Mouse (Mus musculus): ENCODE measurements around the gene Tbc1d10b. TPM values are rescaled to one million over a fixed set of nuclear protein-coding genes. Genes with fewer than 3 reads are reported as not detected.
"Not testable (repeated sequence)": the region's sequence is repeated elsewhere in the genome, so short reads cannot be mapped to it uniquely, and the experiment has no call there.

Tbc1d10b gene
- 51.9 and 53.1 TPM in 2 replicates for total RNA-seq (2021)
- long read RNA-seq, transcript Tbc1d10b-201 (9 exons, 3,614 nt), result major isoform, 63 of 84 reads
- long read RNA-seq, partial matches to known transcripts, result 3 of 84 reads
- long read RNA-seq, other reads (novel, unspliced or antisense), result 16 of 84 reads

- no peak for DNase-seq
These were observed at the start of gene Tbc1d10b for GRCm38 (mm10) chr7:127208295-127208552. Gene Tbc1d10b, minus strand, starts transcription at chr7:127208468.

DNA sequence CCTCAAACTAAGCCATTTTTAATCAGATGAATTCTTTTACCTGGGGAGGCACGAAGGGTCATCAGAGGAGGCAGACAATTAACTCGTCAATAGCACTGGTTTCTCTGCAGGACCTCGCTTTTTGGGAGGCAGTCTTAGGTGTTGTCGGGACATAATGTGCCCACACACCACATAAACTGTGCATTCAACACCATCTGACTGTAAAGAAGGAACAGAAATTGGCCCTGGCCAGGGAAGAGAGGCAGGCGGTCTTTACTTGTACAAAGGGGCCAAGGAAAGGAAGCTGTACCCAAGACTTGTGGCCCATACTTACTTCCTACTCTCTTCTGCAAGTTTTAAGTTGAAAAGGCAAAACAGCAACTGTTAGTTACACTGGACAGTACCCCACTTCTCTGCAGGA lies 48.2 kb upstream of the Tbc1d10b start:
- DNase-seq, result no peak

DNA sequence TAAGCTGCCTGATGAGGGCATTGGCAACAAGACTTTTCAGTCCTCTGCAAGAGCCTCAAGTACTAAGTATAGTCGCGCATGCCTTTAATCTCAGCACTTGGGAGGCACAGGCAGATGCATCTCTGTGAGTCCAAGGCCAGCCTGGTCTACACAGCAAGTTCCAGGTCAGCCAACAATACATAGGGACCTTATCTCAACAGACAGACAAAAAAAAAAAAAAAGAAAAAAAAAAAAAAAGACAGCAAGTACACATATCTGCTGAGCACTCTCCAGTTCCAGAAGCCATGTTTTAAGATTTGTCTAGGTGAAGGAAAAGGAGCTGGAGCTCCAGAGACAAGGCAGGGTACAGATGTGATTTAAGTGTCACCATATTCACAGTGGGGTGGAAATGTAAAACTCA lies 47.7 kb upstream of the Tbc1d10b start:
- DNase-seq, result no peak

- no peak for DNase-seq
These were observed 46.7 kb upstream of the Tbc1d10b start for GRCm38 (mm10) chr7:127255008-127255407.

GRCm38 (mm10) chr7:127253821-127254769 lies 45.8 kb upstream of the Tbc1d10b start:
- DNase-seq, result peak; percentile 96

- DNase-seq, result no peak
These were observed 45.1 kb upstream of the Tbc1d10b start for GRCm38 (mm10) chr7:127253341-127253740.

GRCm38 (mm10) chr7:127252414-127252813 lies 44.1 kb upstream of the Tbc1d10b start:
- DNase-seq, result no peak

GRCm38 (mm10) chr7:127250511-127250910 lies 42.2 kb upstream of the Tbc1d10b start:
- DNase-seq, result not testable (repeated sequence)

DNA sequence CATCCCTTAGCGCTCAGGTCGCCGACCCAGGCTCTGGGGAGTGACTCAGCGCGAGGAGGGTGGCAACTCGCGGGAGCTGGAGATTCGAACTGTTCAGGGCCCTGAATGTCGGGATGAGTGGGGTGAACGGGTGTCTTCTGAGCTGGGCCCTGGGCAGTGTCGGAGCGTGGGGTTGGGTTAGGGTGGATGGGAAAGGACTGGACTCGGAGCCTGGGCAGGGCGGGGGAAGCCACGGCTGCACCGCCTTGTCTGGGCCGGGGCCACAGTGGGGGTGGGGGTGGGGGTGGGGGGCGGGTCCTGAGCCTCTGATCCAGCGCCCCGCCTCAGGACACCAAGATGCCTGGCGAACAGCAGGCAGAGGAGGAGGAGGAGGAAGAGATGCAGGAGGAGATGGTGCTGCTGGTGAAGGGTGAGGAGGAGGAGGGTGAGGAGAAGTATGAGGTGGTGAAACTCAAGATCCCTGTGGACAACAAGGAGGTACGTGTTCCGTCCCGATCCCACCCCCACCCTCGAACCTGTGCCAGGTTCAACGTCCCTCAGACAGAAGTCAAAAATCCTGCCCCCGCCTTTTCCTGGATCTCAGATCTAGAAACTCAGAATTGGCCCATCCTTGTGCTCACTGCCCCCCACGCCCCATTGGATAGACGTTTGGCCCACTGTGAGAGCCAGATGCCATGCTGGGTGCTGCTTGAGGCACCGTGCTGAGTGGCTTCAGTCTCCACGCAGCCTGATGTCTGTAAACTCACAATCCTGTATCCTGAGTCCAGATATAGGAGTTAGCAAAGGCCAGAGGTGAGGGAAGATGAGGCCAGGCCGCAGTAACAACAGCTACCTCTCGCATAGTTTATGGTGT lies 36.6 kb upstream of the Tbc1d10b start:
- peak; percentile 55 for DNase-seq

DNA sequence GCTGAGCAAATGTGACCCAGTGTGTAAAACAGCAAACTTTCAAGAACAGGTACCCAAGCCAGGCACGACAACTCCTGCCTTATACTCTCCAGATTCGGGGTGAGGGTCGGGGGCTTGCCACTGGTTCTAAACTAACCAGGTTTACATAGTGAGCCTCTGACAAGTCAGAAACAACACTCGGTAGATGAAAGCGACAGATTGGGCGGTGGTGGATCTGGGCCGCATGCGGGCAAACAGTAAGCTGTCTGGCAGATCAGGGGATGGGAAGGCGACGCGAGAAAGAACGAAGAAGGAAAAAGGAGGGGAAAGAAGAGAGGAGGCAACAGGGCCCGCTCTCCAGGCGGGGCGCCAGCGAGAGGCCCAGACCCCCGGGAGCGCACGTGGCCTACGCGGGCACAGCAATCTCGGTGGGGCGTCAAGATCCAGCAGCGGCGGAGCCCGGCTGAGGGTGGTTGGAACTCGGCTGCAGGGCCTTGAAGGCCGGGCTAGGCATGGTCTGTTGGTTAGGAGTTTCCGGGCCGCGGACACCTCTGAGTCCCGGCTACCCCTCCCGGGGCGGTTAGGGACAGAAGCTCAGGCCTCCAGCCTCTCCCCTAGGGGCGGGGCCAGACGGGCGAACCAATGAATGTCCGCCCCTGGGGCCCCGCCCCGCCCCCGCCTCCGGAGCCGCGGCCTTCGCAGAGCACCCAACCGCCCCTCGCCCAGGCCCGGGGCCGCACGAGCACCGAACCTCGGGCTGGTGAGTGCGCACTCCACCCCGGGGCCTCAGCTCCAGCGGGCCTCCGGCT lies 35.8 kb upstream of the Tbc1d10b start, which contains the start of gene Zfp771:
Gene Zfp771, plus strand, starts transcription at position 405 of the 788 bp plus-strand sequence.
- DNase-seq, result peak; percentile 97

GRCm38 (mm10) chr7:127243361-127243867 lies 35.1 kb upstream of the Tbc1d10b start:
- DNase-seq, result no peak

DNA sequence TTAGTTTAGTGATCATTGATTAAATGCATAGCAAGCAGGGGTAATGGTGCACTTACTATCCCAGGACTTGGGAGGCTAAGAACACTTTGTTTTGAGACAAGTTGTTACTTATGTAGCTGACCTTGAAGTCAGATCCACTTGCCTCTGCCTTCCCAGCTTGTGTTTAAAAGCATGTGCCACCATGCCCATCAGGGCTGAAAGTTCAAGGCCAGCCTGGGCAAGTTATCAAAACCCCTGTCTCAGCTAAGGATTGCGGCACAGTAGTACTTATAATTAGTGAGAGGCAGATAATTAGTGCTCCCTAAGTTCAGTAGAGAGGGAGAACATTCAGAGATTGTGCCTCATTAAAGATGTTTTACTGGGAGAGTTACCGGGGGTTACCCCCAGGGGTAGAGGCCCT lies 26.5 kb upstream of the Tbc1d10b start:
- peak; percentile 31 for DNase-seq

DNA sequence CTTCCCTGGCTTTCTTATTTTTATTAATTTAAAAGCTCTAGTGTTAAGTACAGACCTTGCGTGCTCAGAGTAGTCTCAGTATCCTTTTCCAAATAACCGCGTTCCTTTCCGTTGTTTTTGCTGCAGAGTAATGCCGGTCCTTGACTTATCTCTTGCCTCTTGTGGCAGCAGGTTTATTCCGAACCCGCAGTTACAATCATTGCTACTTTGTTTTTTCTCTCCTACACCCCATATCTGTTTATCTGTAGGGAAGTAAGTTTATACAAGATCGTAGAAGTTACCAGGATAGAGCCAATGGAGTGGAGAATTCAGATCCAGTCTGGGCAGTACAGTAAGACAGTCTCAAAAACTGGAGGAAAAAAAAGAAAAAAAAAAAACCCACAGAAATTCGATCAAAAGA lies 25.5 kb upstream of the Tbc1d10b start:
- DNase-seq, result no peak

GRCm38 (mm10) chr7:127233368-127233749 lies 25.1 kb upstream of the Tbc1d10b start:
- no peak for DNase-seq

DNA sequence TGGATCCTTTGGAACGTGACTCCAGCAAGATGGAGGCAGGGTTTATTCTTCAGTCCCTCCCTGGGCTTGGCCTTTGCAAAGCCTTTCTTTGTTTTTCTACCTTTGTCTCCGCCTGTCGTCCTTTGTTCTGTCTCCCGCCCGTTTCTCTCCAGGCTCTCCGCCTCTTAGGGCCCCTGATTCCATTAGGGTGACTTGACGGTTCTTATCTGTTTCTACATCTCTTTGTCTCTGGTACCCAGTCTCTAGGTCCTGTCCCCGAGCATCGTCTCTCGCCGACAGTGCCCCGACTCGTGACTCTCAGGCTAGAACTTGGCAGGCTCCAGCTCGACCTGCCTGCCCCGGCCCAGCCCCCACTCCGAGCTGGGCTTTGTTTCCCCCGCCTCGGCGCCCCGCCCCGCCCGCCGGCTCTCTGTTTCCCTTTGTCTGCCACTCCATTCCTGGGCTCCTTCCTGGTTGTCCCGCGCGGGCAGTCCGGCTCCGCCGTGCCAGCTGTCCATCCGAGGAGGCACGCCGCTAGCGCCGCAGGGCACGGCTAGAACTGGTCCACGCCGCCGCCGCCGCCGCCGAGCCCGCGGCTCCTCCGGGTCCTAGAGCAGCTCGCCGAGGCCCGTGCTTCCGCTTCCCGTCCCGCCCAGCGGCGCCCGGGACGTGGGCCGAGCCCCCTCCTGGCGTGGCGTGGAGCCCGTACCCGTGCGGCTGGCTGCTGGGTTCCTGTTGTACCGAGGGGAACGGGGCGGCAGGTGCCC lies 24.5 kb upstream of the Tbc1d10b start, which contains the start of the genes Zfp553 and Sept1:
Gene Zfp553, plus strand, starts transcription at position 440 of the 746 bp plus-strand sequence.
Gene Sept1, minus strand, starts transcription at position 509 of the 746 bp plus-strand sequence.
- DNase-seq, result peak; percentile 87

DNA sequence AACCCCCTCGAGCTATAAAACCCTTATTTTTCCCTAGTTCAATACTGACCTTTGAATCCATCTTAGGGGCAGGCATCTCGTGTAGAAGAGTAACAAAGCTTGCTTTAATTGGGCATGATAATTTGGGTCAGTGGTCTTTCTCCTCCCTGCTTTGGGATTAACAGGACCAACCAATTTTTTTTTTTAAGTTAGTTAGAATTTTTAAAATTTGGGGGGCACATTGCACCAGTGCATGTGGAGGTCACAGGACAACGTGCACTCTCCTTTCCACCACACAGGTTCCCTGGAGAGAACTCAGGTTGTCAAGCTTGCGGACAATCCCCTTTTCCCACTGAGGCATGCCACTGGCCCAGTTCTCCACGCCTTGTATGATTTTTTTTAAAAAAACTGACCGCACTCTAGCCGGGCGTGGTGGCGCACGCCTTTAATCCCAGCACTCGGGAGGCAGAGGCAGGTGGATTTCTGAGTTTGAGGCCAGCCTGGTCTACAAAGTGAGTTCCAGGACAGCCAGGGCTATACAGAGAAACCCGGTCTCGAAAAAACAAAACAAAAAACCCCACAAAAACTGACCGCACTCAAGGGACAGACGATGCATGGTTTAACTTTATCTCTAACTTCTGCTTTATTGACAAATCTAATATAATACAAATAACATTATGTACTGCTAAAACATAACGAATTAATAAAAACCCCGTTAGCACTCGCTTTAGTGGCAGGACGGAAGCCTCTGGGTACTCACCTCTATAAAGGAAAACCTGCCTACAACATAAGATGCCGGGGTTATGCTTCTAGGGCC lies 23.8 kb upstream of the Tbc1d10b start:
- no peak for DNase-seq

- no peak for DNase-seq
These were observed 23.1 kb upstream of the Tbc1d10b start for GRCm38 (mm10) chr7:127231376-127231775.

- DNase-seq, result peak; percentile 79
These were observed 20.5 kb upstream of the Tbc1d10b start for GRCm38 (mm10) chr7:127228615-127229303.

All from adrenal gland, postnatal 25 days (tissue).